Mouse (Mus musculus) heart, postnatal 36 days (tissue): ENCODE results near the gene Mpnd. TPM values are rescaled to one million over a fixed set of nuclear protein-coding genes. Genes with fewer than 3 reads are reported as not detected.
"Not testable (repeated sequence)": the region's sequence is repeated elsewhere in the genome, so short reads cannot be mapped to it uniquely, and the experiment has no call there.

ENCODE experiments used
- DNase-seq, 2 experiments: peaks; one replicate each; pipeline ENCODE4 v3.0.0; 2021 to 2022
- intact Hi-C: fragments of 180-260 bp; cut with DNase I; formaldehyde crosslinking; loops from one replicate; pipeline ENCODE4 v1.15.1; 2025
- total RNA-seq, 2 experiments: library from RNA; stranded (reverse); gene quantifications; 2 replicates each; pipeline ENCODE4 v1.2.3; 2021

Mpnd gene
- total RNA-seq, 2 experiments from 2014 or later: 58.6 to 64.1 TPM

DNA sequence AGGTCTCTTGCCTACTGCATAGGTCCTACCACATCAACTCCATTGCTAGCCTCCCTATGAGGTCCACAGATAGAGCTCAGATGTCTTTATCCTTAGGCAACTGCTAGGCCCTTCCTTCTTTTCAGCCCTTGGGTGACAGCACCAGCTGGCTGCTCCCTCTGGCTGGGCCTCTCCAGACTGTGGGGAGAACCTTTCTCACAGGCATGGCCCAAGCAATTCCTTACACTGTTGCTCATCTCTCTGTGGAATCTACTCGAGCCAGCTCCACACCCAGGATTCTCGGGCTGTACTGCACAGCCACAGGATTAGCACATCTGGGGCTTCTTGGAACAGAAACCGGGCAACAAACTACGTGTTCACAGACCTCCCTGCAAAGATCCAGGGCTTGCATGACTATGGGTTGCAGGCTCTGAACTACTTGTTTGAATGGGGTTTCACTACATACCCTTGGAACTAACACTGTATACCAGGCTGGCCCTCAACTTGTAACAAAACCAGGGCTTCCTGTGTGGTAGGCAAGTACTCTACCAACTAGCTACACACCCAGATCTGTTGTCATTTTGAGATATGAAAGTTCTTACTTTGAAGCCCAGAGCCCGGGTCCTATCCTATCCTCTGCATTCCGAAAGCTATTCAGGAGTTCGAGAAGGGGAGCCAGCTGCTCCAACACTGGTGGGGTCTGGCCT is 28.7 kb downstream of the Mpnd start:
- intact Hi-C loops: no loop called here
- peak in 1 of 2 experiments; percentile 33 for DNase-seq

GRCm38 (mm10) chr17:56034726-56035100 is 29.2 kb downstream of the Mpnd start:
- DNase-seq: peak in 1 of 2 experiments; percentile 10
- intact Hi-C loops: loop anchor here (5.0 kb wide), 1 partner anchor 77 kb away; the partner anchor contains the start of gene Yju2

GRCm38 (mm10) chr17:56035216-56035615 is 29.7 kb downstream of the Mpnd start:
- intact Hi-C loops: loop anchor here (5.0 kb wide), 1 partner anchor 78 kb away; the partner anchor contains the start of gene Yju2
- DNase-seq: no peak

- peak; percentile 99 to 100 for DNase-seq
- intact Hi-C loops: loop anchor here (5.0 kb wide), 1 partner anchor 79 kb away; the partner anchor contains the start of gene Yju2
These were observed 30.8 kb downstream of the Mpnd start, which contains the start of gene Sh3gl1 for GRCm38 (mm10) chr17:56036176-56036900. TSS of gene Sh3gl1 (minus strand) at chr17:56036635.

- intact Hi-C loops: loop anchor here (5.0 kb wide), 1 partner anchor 80 kb away; the partner anchor contains the start of gene Yju2
These were observed 31.4 kb downstream of the Mpnd start for GRCm38 (mm10) chr17:56036901-56037287.

GRCm38 (mm10) chr17:56038583-56039261 is 33.2 kb downstream of the Mpnd start:
- no peak for DNase-seq
- intact Hi-C loops: loop anchor here (5.0 kb wide), 1 partner anchor 81 kb away; the partner anchor contains the start of gene Yju2

More at GRCm38 (mm10) chr17:56036901-56037287, 31.4 kb downstream of the Mpnd start:
- no peak for DNase-seq

DNA sequence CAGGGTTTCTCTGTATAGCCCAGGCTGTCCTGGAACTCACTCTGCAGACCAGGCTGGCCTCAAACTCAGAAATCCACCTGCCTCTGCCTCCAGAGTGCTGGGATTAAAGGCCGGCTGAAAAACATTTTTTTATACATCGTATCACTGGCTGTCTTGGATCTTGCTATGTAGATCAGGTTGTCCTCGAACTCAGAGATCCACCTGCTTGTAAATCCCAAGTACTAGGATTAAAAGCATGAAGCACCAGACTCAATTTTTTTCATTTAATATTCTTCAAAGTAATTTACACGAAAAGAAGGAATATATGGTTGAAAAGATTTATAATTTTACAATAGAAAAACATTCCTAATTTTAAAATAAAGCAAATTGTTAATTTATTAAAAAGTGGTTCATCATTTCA is 33.8 kb downstream of the Mpnd start:
- DNase-seq: no peak
- intact Hi-C loops: loop anchor here (5.0 kb wide), 1 partner anchor 82 kb away; the partner anchor contains the start of gene Yju2

DNA sequence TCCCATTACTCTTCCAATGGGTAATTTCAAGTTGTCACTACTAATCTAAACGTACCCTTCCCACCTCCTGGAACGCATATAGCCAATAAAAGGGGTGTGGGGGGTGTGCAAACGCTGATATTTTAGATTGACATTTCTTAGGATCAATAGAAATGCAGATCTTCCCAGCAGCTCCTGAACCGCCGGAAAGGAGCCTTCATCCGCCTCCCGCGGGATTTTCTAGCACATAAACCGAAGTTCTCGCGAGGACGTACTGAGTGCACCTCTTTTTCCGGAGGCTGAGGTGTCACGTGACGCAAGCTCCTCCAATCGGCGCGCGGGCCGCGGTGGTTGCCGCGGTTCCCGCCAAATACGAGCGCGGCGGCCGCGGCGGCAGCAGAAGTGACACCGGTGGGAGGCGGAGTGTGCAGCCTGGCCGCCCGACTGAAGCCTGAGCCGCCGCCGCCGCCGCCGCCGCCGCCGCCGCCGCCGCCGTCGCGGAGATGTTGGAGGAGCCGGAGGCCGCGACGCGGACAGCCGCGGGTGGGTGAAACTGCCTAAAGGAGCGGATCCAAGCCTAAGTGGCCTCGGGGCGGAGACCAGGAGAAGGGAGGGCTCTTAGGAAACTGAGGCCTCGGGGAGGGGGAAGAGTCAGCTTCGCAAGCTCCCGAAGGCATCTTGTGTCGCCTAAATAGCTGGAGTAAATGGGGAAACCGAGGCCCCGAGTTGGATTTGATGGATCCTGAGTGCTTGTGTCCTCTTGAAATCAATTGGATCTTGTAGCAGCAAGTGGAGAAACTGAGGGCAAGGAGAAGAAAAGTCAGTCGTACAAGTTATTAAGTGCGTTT is 34.7 kb downstream of the Mpnd start, which contains the start of gene Chaf1a:
Gene Chaf1a (plus strand): TSS at position 410 of the 827 bp plus-strand sequence.
- intact Hi-C loops: loop anchor here (2.0 kb wide), 1 partner anchor 33 kb away; no protein-coding TSS in a partner anchor
- peak; percentile 93 to 96 for DNase-seq

GRCm38 (mm10) chr17:56040857-56041163 is 35.3 kb downstream of the Mpnd start:
- DNase-seq: no peak
- intact Hi-C loops: loop anchor here (2.0 kb wide), 1 partner anchor 32 kb away; no protein-coding TSS in a partner anchor

GRCm38 (mm10) chr17:56051369-56051768 is 45.9 kb downstream of the Mpnd start:
- DNase-seq: no peak
- intact Hi-C loops: no loop called here

GRCm38 (mm10) chr17:56054938-56055337 is 49.4 kb downstream of the Mpnd start:
- intact Hi-C loops: no loop called here
- no peak for DNase-seq

DNA sequence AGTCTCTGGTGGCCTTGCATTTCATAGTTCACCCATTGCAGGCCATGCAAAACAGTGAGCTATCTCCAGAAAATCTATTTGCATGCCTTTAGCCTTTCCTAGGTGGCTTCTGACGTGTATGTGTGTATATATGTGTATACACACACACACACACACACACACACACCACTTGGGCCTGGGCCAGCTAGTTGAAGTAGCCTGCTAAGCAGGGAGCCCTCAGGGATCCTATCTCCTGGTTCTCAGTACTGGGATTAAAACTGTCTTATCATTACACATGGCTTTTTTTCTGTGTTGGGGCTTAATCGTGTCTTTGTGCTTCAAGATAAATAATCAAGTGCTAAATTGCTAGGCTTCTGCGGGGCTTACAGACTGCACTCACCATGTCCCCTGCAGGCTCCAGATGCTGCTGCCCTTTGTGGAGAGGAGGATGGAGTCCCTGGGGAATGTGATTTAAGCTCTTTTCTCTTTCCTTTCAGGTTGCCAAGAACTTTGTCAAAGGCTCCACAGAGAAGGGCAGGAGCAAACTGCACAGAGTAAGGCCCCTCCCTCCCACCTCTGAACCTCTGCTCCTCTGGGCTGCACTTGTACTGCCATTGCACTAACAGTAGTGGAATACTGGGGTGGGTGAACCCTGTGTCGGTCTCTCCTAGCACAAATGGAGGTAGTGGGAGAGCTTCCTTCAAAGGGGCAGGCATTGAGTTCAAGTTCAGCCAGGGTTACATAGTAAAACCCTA is 50.6 kb downstream of the Mpnd start:
- no peak for DNase-seq
- intact Hi-C loops: no loop called here

- intact Hi-C loops: no loop called here
- no peak for DNase-seq
These were observed 52.0 kb downstream of the Mpnd start for GRCm38 (mm10) chr17:56057381-56058120.

DNA sequence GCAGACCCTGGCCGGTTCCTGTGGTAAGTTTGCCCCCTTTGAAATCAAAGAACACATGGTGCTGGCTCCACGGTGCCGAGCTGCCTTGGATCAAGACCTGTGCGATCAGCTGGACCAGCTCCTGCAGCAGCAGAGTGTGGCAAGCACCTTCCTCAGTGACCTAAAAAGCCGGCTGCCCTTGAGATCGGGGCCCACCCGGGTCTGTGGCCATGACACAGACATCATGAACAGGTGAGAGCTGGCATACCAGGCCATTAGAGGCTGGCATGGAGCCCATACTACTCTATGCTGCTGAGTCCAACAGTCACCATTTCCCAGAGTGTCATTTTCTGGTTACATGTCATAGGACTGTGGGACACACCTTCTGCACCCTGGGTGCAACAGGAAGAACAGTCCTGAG is 56.6 kb downstream of the Mpnd start:
- no peak for DNase-seq
- intact Hi-C loops: no loop called here

- DNase-seq, intact Hi-C loops: not testable (repeated sequence)
These were observed 60.2 kb downstream of the Mpnd start for GRCm38 (mm10) chr17:56065715-56066114.
